Mouse (Mus musculus): ENCODE measurements around the gene Primpol. TPM values are rescaled to one million over a fixed set of nuclear protein-coding genes. Genes with fewer than 3 reads are reported as not detected.

Gene Primpol
- total RNA-seq, 2 experiments from 2014 or later: 3.4 to 5.8 TPM

Other genes starting within 250 kb of the Primpol start
- 10 to 100 TPM; 45.7 to 48.2 TPM for gene Acsl1, start 146.2 kb downstream of the Primpol start, total RNA-seq (2021)
- 1 to 10 TPM; 1.9 to 2.3 TPM for gene Cenpu, start 65.2 kb downstream of the Primpol start, total RNA-seq (2021)
- 10 to 100 TPM; 13.2 to 15.3 TPM for gene Casp3, start 79 bp upstream of the Primpol start, total RNA-seq (2021)
- 10 to 100 TPM; 46.3 to 50.8 TPM for gene Irf2, start 122.5 kb upstream of the Primpol start, total RNA-seq (2021)